Mouse (Mus musculus) hindbrain, embryonic 15.5 days (tissue): ENCODE measurements around the gene Cacna2d3. TPM values are rescaled to one million over a fixed set of nuclear protein-coding genes. Genes with fewer than 3 reads are reported as not detected.

ENCODE experiments used
- ATAC-seq: fragments of 200-750 bp; cut with Nextera tagmentation; 2 replicates; pipeline ENCODE4 v1.8.0; 2017; ENCODE audit warnings: low read depth, moderate number of reproducible peaks, moderate TSS enrichment; ENCODE audit not compliant: low FRiP score
- H3K27ac ChIP-seq: fragments of 300-500 bp; sonication (generic); replicated peaks from 2 replicates; pipeline ENCODE4 v1.5.1; 2015; ENCODE audit warnings: mild to moderate bottlenecking, inconsistent platforms
- H3K27me3 ChIP-seq: fragments of 300-500 bp; sonication (generic); 2 replicates; pipeline ENCODE4 v1.6.1; 2015; ENCODE audit warnings: control low read depth, inconsistent platforms
- H3K36me3 ChIP-seq: fragments of 300-500 bp; sonication (generic); 2 replicates; pipeline ENCODE4 v1.6.1; 2015; ENCODE audit warnings: control low read depth, inconsistent platforms
- H3K4me1 ChIP-seq: fragments of 300-500 bp; sonication (generic); replicated peaks from 2 replicates; pipeline ENCODE4 v1.6.1; 2015; ENCODE audit warnings: control low read depth, inconsistent platforms
- H3K4me2 ChIP-seq: fragments of 300-500 bp; sonication (generic); 2 replicates; pipeline ENCODE4 v1.6.1; 2015; ENCODE audit warnings: moderate library complexity, mild to moderate bottlenecking, inconsistent platforms
- H3K4me3 ChIP-seq: fragments of 300-500 bp; sonication (generic); 2 replicates; pipeline ENCODE4 v1.5.1; 2015; ENCODE audit warnings: mild to moderate bottlenecking, inconsistent platforms
- H3K9ac ChIP-seq: fragments of 300-500 bp; sonication (generic); 2 replicates; pipeline ENCODE4 v1.6.1; 2015; ENCODE audit warnings: inconsistent platforms
- H3K9me3 ChIP-seq: fragments of 300-500 bp; sonication (generic); 2 replicates; pipeline ENCODE4 v1.6.1; 2016; ENCODE audit warnings: control low read depth, inconsistent platforms
- WGBS: fragments of 180-500 bp; shearing (Covaris S2); methylation state at CpG from one replicate; pipeline ENCODE4 v1.1.7; 2015; 5-methylcytosine and 5-hydroxymethylcytosine counted together
- polyA plus RNA-seq: library from polyadenylated mRNA; unstranded; fragments of >200 nt; fragmentation: Nextera tagmentation; extraction: Ambion mirVana; gene quantifications from 2 replicates; pipeline ENCODE4 v1.2.1, GENCODE M21; 2015

Cacna2d3 gene
- polyA plus RNA-seq, 1 experiment from 2014 or later = 47.1 TPM

GRCm38 (mm10) chr14:29163998-29164652 is 557.5 kb downstream of the Cacna2d3 start:
- H3K4me1 ChIP-seq = peaks cover 11% of the 10 kb centered on the region
- H3K9me3 ChIP-seq = no peaks in the 10 kb centered on the region
- no peak overlapping the region for H3K4me2 ChIP-seq
- H3K27me3 ChIP-seq = 0 out of 2 replicates have a peak, but pooled peaks cover 2% of the 10 kb centered on the region
- H3K9ac ChIP-seq = no peak overlapping the region
- no peaks in the 10 kb centered on the region for H3K36me3 ChIP-seq
- 46% methylated on average over 4 of the region's 4 CpGs for WGBS
- no peak overlapping the region for H3K27ac ChIP-seq
- H3K4me3 ChIP-seq = no peak overlapping the region
- ATAC-seq = peak; percentile 61; the same call in 1 of the 2 replicates

- Histone ChIP-seq H3K9ac (no peak overlapping the region), H3K9me3 (no peaks in the 10 kb centered on the region), H3K4me2 (no peak overlapping the region), H3K36me3 (no peaks in the 10 kb centered on the region), H3K4me1 (peaks cover 8% of the 10 kb centered on the region; the same call in 1 of the 2 replicates), H3K4me3 (no peak overlapping the region), H3K27me3 (no peaks in the 10 kb centered on the region), H3K27ac (no peak overlapping the region)
- 61% methylated on average over 3 of the region's 3 CpGs for WGBS
- no peak for ATAC-seq
These were observed 561.9 kb downstream of the Cacna2d3 start for GRCm38 (mm10) chr14:29159803-29160202.

- Histone ChIP-seq H3K36me3 (no peaks in the 10 kb centered on the region), H3K9me3 (no peaks in the 10 kb centered on the region), H3K4me3 (no peak overlapping the region), H3K4me2 (no peak overlapping the region), H3K9ac (no peak overlapping the region), H3K27ac (no peak overlapping the region), H3K4me1 (no peaks in the 10 kb centered on the region), H3K27me3 (no peaks in the 10 kb centered on the region)
- 86% methylated on average over 5 of the region's 5 CpGs for WGBS
- no peak for ATAC-seq
These were observed 564.6 kb downstream of the Cacna2d3 start for GRCm38 (mm10) chr14:29157096-29157495.

DNA sequence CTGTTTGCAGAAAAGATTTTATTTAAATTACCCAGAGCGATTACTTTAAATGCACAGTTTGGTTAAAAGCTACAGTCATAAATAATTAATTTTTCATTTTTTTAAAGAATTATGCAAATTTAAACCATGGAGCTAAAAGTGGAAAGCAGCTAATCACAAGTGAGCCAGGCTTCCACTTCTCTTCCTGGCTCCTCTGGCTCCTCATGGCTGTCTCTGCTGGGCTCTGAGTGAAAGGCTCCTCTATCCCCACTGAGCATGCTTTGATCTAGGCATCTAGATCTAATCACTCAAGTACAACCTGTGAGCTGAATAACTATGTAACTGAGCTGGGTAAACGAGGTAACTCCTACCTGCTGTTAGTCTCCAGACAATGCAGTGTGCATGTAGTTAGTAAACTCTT is 577.5 kb downstream of the Cacna2d3 start:
- H3K4me1 ChIP-seq = no peaks in the 10 kb centered on the region
- 60% methylated on average over 2 of the region's 2 CpGs for WGBS
- no peaks in the 10 kb centered on the region for H3K9me3 ChIP-seq
- no peak overlapping the region for H3K4me3 ChIP-seq
- no peak overlapping the region for H3K4me2 ChIP-seq
- H3K36me3 ChIP-seq = no peaks in the 10 kb centered on the region
- no peak for ATAC-seq
- no peak overlapping the region for H3K27ac ChIP-seq
- H3K9ac ChIP-seq = no peak overlapping the region
- no peaks in the 10 kb centered on the region for H3K27me3 ChIP-seq

- no peak overlapping the region for H3K27ac ChIP-seq
- WGBS = 86% methylated on average over 7 of the region's 7 CpGs
- ATAC-seq = no peak
- no peaks in the 10 kb centered on the region for H3K27me3 ChIP-seq
- no peak overlapping the region for H3K4me3 ChIP-seq
- no peaks in the 10 kb centered on the region for H3K4me1 ChIP-seq
- H3K9ac ChIP-seq = no peak overlapping the region
- H3K9me3 ChIP-seq = no peaks in the 10 kb centered on the region
- no peaks in the 10 kb centered on the region for H3K36me3 ChIP-seq
- H3K4me2 ChIP-seq = no peak overlapping the region
These were observed 584.0 kb downstream of the Cacna2d3 start for GRCm38 (mm10) chr14:29137614-29138013.

DNA sequence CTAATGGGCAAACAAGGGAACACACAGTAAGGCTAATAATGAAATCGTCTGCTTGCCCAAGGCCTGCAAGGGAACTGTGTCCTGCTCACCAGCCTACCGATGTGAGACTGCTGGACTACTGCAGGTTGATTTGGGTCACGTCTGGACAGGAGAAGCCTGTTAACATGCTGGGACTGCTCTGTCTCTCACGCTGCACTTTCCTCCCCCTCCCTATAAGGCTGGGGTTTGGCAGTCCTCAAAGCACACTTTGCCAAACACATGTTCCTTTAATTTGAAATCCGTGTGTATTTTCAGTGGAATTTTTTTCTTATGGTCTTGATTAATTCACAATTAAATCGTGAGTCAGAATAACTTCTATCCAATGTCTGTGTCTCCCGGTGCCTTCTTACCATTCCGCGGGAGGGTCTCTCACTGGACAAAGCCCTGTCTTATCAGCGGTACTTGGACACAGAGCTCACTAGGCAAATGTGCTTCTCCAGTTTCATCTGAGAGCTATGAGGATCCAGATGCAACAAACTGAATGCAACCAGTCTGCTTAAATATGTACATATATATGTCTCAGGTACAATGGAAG is 584.6 kb downstream of the Cacna2d3 start:
- no peak for ATAC-seq
- Histone ChIP-seq H3K36me3 (no peaks in the 10 kb centered on the region), H3K9ac (no peak overlapping the region), H3K27ac (no peak overlapping the region), H3K9me3 (no peaks in the 10 kb centered on the region), H3K27me3 (no peaks in the 10 kb centered on the region), H3K4me2 (no peak overlapping the region), H3K4me1 (no peaks in the 10 kb centered on the region), H3K4me3 (no peak overlapping the region)
- WGBS = 72% methylated on average over 10 of the region's 10 CpGs

DNA sequence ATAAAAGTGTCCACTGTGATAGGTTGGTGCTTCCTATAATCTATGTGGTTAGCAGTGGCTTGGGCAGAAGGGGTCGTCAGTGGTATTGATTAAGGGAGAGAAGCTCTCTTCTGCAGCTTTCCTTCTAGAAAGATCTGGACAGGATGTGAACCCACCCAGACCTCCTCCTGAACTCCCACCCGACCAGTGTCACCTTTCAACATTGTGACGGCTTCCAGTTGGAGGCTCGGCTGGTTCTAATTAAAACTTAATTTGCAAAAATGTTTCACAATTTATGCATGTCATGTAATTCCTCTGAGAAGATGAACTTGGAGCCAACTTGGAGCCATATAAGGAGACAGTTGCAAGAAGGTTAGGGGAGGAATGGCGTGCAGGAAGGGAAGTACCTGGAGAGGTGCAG is 586.8 kb downstream of the Cacna2d3 start:
- Histone ChIP-seq H3K27ac (no peak overlapping the region), H3K36me3 (no peaks in the 10 kb centered on the region), H3K27me3 (no peaks in the 10 kb centered on the region), H3K4me3 (no peak overlapping the region), H3K9me3 (no peaks in the 10 kb centered on the region), H3K4me1 (no peaks in the 10 kb centered on the region), H3K9ac (no peak overlapping the region), H3K4me2 (no peak overlapping the region)
- no peak for ATAC-seq
- WGBS = 83% methylated on average over 5 of the region's 5 CpGs

DNA sequence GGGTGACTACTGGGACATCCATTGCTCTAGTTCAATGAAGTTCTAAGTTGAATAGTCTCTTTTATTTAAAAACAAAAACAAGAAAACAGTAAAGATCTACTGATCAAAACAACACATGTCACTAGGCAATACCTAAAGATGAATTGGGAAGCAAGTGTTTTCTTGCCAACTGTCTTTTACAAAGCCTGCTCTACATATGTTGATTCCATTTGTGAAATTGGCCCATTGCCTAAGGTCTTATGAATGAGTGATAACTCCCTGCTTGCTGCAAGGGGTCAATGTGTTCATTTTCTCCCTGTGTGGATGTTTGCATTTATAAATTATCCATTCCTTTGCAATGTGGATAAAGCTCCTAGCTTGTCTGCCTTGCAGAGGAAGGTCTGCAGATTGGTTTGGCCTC is 591.2 kb downstream of the Cacna2d3 start:
- no peaks in the 10 kb centered on the region for H3K9me3 ChIP-seq

DNA sequence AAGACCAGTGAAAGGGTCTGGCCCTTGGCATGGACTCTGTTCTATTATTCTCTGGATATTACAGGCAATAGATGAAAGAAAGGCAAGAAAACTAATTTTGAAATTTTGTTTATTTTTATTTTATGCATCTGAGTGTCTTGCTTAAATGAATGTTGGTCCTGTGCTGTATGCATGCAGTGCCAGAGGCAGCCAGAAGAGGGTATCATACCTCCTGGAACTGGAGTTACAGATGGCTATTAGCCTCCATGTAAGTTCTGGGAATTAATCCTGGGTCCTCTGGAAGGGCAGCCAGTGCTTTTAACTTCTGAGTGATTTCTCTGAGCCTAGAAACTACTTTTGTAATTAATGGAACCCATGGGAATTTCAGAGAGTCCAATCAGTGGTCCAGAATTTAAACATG is 597.8 kb downstream of the Cacna2d3 start:
- ATAC-seq = no peak
- Histone ChIP-seq H3K9ac (no peak overlapping the region), H3K36me3 (no peaks in the 10 kb centered on the region)

More for the DNA sequence above, 591.2 kb downstream of the Cacna2d3 start:
- ATAC-seq = no peak
- Histone ChIP-seq H3K4me3 (no peak overlapping the region), H3K9ac (no peak overlapping the region), H3K27me3 (no peaks in the 10 kb centered on the region), H3K36me3 (no peaks in the 10 kb centered on the region), H3K4me1 (no peaks in the 10 kb centered on the region), H3K4me2 (no peak overlapping the region), H3K27ac (no peak overlapping the region)

GRCm38 (mm10) chr14:29122749-29123148 is 598.9 kb downstream of the Cacna2d3 start:
- WGBS = 97% methylated on average over 3 of the region's 3 CpGs

More for the DNA sequence above, 597.8 kb downstream of the Cacna2d3 start:
- Histone ChIP-seq H3K4me1 (no peaks in the 10 kb centered on the region), H3K27ac (no peak overlapping the region), H3K9me3 (no peaks in the 10 kb centered on the region), H3K4me3 (no peak overlapping the region), H3K27me3 (no peaks in the 10 kb centered on the region), H3K4me2 (no peak overlapping the region)

DNA sequence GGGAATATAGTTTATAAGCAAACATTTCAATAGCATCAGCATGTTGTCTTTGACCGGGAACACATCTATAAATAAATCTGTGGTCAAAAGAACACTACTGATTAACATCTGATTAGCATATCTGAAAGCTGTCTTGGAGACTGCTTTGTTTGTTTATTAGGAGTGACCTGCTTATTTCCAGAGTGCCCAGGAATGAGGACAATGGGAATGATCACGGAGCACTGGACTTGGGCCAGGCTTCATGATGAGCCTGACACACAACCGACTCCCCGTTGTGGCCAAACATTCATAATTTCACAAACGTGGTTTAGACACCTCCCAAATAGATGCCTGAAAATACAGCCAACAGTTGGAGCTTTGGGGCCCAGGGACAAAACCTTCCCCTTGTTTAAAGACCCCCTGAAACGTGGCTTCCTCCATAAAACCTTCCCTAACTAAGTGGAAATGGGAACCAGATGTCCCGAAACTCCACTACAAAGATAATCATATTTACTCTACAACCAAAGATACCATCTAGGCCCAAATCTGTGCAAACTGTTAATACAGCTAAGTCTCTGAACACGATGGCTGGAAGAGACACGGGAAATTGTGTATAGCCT is 607.7 kb downstream of the Cacna2d3 start:
- Histone ChIP-seq H3K27ac (no peak overlapping the region), H3K4me2 (no peak overlapping the region), H3K36me3 (no peaks in the 10 kb centered on the region), H3K27me3 (no peaks in the 10 kb centered on the region), H3K9ac (no peak overlapping the region), H3K9me3 (peaks cover 3% of the 10 kb centered on the region; the same call in 1 of the 2 replicates), H3K4me3 (no peak overlapping the region), H3K4me1 (peaks cover 9% of the 10 kb centered on the region; the same call in 1 of the 2 replicates)
- no peak for ATAC-seq
- WGBS = 24% methylated on average over 9 of the region's 9 CpGs

More at GRCm38 (mm10) chr14:29122749-29123148, 598.9 kb downstream of the Cacna2d3 start:
- no peaks in the 10 kb centered on the region for H3K36me3 ChIP-seq
- no peaks in the 10 kb centered on the region for H3K4me1 ChIP-seq
- H3K4me3 ChIP-seq = no peak overlapping the region
- no peak overlapping the region for H3K27ac ChIP-seq
- H3K9ac ChIP-seq = no peak overlapping the region
- H3K4me2 ChIP-seq = no peak overlapping the region
- no peak for ATAC-seq
- H3K27me3 ChIP-seq = no peaks in the 10 kb centered on the region
- H3K9me3 ChIP-seq = no peaks in the 10 kb centered on the region

- Histone ChIP-seq H3K4me1 (peaks cover 9% of the 10 kb centered on the region; the same call in 1 of the 2 replicates), H3K36me3 (no peaks in the 10 kb centered on the region), H3K9me3 (peaks cover 3% of the 10 kb centered on the region; the same call in 1 of the 2 replicates), H3K9ac (no peak overlapping the region), H3K4me3 (no peak overlapping the region), H3K27ac (no peak overlapping the region), H3K27me3 (no peaks in the 10 kb centered on the region), H3K4me2 (no peak overlapping the region)
- ATAC-seq = no peak
- 49% methylated on average over 6 of the region's 6 CpGs for WGBS
These were observed 610.0 kb downstream of the Cacna2d3 start for GRCm38 (mm10) chr14:29111666-29112065.
